Mouse (Mus musculus) liver, adult 2 months (tissue): ENCODE measurements around the gene Pvalb. TPM values are rescaled to one million over a fixed set of nuclear protein-coding genes. Genes with fewer than 3 reads are reported as not detected.

Experiments used
- DNase-seq: peaks from one replicate; pipeline ENCODE4 v3.0.0-alpha.2; 2011; ENCODE audit warnings: low read depth, low spot score; ENCODE audit errors: extremely low read depth
- H3K27ac ChIP-seq: fragments of 200-500 bp; replicated peaks from 2 replicates; pipeline ENCODE4 v1.5.1; 2012; ENCODE audit warnings: low read depth, mild to moderate bottlenecking, control low read depth, inconsistent platforms, low read length; ENCODE audit not compliant: insufficient read depth
- H3K27me3 ChIP-seq: fragments of 200-500 bp; 2 replicates; pipeline ENCODE4 v1.6.1; 2012; ENCODE audit warnings: mild to moderate bottlenecking, moderate library complexity, low read length, inconsistent platforms; ENCODE audit not compliant: control insufficient read depth, insufficient read depth
- H3K36me3 ChIP-seq: fragments of 200-500 bp; 2 replicates; pipeline ENCODE4 v1.6.1; 2012; ENCODE audit warnings: low read length, inconsistent platforms; ENCODE audit not compliant: control insufficient read depth, insufficient read depth
- H3K4me1 ChIP-seq: fragments of 200-500 bp; 2 replicates; pipeline ENCODE4 v1.6.1; 2011; ENCODE audit warnings: low read length; ENCODE audit not compliant: control insufficient read depth, insufficient read depth
- H3K4me3 ChIP-seq: fragments of 200-500 bp; 2 replicates; pipeline ENCODE4 v1.5.1; 2011; ENCODE audit warnings: low read depth, mild to moderate bottlenecking, control low read depth, low read length, moderate library complexity; ENCODE audit not compliant: insufficient read depth
- H3K79me2 ChIP-seq: fragments of 200-500 bp; 2 replicates; pipeline ENCODE4 v1.6.1; 2012; ENCODE audit warnings: inconsistent platforms, mild to moderate bottlenecking, low read length, moderate library complexity; ENCODE audit not compliant: control insufficient read depth, insufficient read depth
- H3K9ac ChIP-seq: fragments of 200-500 bp; 2 replicates; pipeline ENCODE4 v1.6.1; 2012; ENCODE audit warnings: low read depth, mild to moderate bottlenecking, control low read depth, inconsistent platforms, low read length
- CTCF ChIP-seq: fragments of 200-500 bp; IDR thresholded peaks from 2 replicates; pipeline ENCODE4 v1.5.1; 2011; ENCODE audit warnings: low read depth, low read length, control low read depth
- POLR2A ChIP-seq: fragments of 200-500 bp; IDR thresholded peaks from 2 replicates; pipeline ENCODE4 v1.6.1; 2011; ENCODE audit warnings: low read length, control low read depth; ENCODE audit not compliant: insufficient read depth; ENCODE audit errors: extremely low read depth
- WGBS: fragments of 180-500 bp; shearing (Covaris S2); methylation state at CpG from one replicate; pipeline ENCODE4 v1.1.7; 2018; 5-methylcytosine and 5-hydroxymethylcytosine counted together
- polyA plus RNA-seq: library from polyadenylated mRNA; depleted of rRNA; stranded (reverse); fragments of >200 nt; gene quantifications from 2 replicates; pipeline ENCODE4 v1.2.3, GENCODE M21; 2012
- total RNA-seq: library from RNA; depleted of rRNA; stranded (reverse); fragments of >200 nt; gene quantifications from 2 replicates; pipeline ENCODE4 v1.2.3, GENCODE M21; 2014

The Pvalb gene
- total and polyA plus RNA-seq, 2 experiments: 1.5 TPM; not detected in 1

DNA sequence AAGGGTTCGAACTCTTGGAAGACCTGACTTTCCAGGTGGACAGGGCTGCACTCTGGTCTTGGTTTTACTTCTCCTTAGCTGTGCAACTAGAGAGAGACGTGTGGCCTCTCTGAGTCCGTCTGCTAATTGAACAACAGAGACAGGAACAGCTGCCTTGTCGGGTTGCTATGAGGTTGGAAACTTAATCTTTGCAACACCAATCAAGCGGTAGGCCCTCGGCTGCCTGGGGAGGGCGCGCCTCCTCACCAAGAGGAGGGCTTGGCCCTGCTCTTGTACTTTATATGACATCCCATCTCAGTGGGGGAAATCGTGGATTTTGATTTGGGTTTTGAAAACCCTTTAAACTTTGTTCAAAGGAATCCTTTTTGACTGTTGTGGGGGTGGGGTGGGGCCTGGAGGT is 44.3 kb downstream of the Pvalb start:
- DNase-seq: no peak
- Histone ChIP-seq H3K9ac (no peak overlapping the region), H3K27me3 (no peaks in the 10 kb centered on the region), H3K4me1 (no peaks in the 10 kb centered on the region), H3K4me3 (no peak overlapping the region), H3K27ac (no peak overlapping the region), H3K79me2 (no peaks in the 10 kb centered on the region), H3K36me3 (no peaks in the 10 kb centered on the region)
- 88% methylated on average over 9 of the region's 9 CpGs for WGBS
- TF ChIP-seq POLR2A: no peak
- no peak for TF ChIP-seq CTCF

DNA sequence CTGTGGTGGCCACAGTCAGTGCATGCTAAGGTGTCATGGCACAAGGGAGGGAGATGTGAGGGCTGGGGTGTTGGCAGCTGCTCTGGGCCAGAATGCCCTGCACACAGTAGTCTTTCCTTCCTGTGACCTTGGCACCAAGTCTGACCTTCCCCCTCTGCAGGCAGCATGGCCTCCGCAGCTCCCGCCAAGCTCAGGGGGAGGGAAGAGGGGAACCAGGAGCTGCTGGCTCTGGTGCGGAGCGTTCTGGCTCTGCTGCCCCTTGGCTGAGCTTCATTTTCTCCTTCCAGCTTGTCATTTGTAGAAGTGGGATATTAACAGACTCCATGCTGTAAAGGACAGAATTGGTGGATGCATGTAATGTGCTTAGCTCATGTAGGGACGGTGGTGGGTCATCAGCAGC is 47.9 kb downstream of the Pvalb start:
- no peaks in the 10 kb centered on the region for H3K79me2 ChIP-seq
- TF ChIP-seq POLR2A (no peak), CTCF (no peak)
- DNase-seq: no peak
- no peaks in the 10 kb centered on the region for H3K4me1 ChIP-seq
- no peaks in the 10 kb centered on the region for H3K27me3 ChIP-seq
- WGBS: 50% methylated on average over 5 of the region's 5 CpGs
- no peaks in the 10 kb centered on the region for H3K36me3 ChIP-seq
- no peak overlapping the region for H3K27ac ChIP-seq
- no peak overlapping the region for H3K4me3 ChIP-seq
- no peak overlapping the region for H3K9ac ChIP-seq

DNA sequence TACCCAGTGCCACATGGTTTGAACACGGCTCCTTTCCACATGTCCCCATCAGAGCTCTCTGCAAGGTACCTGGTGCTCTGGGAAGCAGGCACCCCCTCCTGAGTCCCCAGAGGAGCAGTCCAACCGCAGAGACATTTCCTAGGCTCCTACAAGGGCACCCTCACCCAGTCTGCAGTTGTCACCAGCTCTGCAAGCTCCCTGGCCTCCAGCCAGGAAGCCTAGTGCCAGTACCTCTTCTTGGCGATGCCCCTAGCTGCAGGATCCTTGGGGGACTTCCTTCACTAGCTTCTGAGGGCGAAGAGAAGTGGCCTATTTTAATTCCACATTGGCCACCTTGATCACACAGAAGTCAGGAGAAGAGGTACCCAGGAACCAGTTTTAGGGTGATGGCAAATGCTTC is 48.4 kb downstream of the Pvalb start:
- TF ChIP-seq POLR2A: no peak
- no peak for TF ChIP-seq CTCF
- no peak overlapping the region for H3K9ac ChIP-seq
- H3K27ac ChIP-seq: no peak overlapping the region
- H3K36me3 ChIP-seq: no peaks in the 10 kb centered on the region
- H3K4me1 ChIP-seq: no peaks in the 10 kb centered on the region
- H3K4me3 ChIP-seq: no peak overlapping the region
- no peak for DNase-seq
- H3K27me3 ChIP-seq: no peaks in the 10 kb centered on the region
- no peaks in the 10 kb centered on the region for H3K79me2 ChIP-seq
- WGBS: 59% methylated on average over 4 of the region's 4 CpGs

DNA sequence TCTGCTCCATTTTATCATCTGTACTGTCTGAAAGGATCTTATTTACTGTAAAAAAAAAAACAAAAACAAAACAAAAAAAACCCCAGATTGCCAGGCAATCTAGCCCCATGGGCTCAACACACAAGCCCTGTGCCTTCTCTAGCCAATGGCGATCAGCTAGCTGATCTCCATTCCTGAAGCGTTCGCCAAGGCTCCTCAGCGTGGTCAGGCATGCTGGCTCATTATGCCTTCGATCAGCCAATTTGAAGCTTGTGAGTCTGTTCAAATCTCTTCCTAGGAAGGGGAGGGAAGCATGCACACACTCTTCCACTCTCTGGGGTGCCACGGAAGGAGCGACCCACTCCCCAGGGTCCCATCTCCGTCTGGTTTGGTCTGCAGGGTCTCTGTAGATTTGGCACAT is 48.9 kb downstream of the Pvalb start:
- H3K9ac ChIP-seq: no peak overlapping the region
- H3K4me1 ChIP-seq: no peaks in the 10 kb centered on the region
- no peaks in the 10 kb centered on the region for H3K36me3 ChIP-seq
- no peak overlapping the region for H3K27ac ChIP-seq
- TF ChIP-seq POLR2A (no peak), CTCF (no peak)
- no peaks in the 10 kb centered on the region for H3K79me2 ChIP-seq
- DNase-seq: no peak
- H3K4me3 ChIP-seq: no peak overlapping the region
- no peaks in the 10 kb centered on the region for H3K27me3 ChIP-seq
- 82% methylated on average over 8 of the region's 8 CpGs for WGBS

DNA sequence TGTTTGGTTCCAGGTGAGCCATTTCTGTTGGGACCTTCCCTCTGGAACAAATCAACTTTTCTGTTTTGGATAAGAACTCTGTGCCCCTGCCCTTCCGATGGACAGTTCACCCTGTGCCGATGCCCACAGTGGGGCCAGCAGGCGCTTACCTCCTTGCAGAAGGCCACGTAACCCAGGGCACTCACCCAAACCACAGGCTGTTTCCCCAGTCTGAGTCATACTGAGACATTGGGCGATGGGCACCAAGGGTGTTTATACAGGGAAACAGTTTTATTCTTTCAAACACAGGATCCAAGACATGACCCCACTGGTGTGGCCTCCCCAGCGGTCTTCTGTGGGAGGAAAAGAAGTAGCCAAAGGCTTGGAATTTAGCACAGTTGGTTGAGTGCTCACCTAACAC is 50.8 kb downstream of the Pvalb start:
- Histone ChIP-seq H3K9ac (no peak overlapping the region), H3K79me2 (no peaks in the 10 kb centered on the region), H3K27ac (no peak overlapping the region), H3K4me1 (no peaks in the 10 kb centered on the region), H3K36me3 (no peaks in the 10 kb centered on the region), H3K4me3 (no peak overlapping the region), H3K27me3 (no peaks in the 10 kb centered on the region)
- WGBS: 72% methylated on average over 6 of the region's 6 CpGs
- TF ChIP-seq CTCF (no peak), POLR2A (no peak)
- no peak for DNase-seq

DNA sequence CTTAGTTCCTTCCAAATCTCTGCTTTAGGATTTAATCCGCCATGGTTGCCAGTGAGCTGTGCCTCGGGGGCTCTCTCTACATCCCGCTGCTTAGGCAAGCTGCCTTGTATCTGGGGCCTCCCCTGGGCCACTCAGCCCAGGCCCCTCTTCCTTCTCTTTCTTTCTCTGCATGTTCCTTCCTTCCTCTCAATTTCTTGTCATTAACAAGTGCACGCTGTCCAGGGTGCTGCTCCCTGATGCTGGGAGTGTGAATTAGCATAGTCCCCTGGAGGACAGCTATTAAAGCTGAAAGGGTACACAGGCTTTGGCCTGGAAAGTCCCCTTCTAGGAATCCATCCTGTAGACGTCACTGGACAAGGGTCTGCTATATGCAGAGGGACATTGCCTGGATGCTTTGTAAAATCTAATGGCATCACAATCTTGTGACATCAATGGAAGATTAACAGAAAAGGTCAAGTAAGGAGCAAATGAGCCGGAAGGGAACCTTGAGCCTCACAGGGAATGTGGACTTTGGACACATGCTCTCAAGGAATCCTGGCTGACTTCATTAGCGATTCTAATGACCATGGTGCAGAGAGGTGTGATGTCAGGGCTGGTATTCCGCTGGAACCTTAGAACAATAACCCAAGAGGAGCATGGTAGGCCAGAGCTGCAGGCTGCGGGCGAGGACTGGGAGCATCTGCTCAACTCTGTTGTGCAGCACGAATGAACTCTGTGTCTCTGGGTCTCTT is 53.0 kb downstream of the Pvalb start:
- Histone ChIP-seq H3K36me3 (no peaks in the 10 kb centered on the region), H3K79me2 (no peaks in the 10 kb centered on the region), H3K27ac (no peak overlapping the region), H3K4me3 (no peak overlapping the region), H3K4me1 (no peaks in the 10 kb centered on the region), H3K9ac (no peak overlapping the region), H3K27me3 (no peaks in the 10 kb centered on the region)
- WGBS: 60% methylated on average over 11 of the region's 11 CpGs
- no peak for DNase-seq
- TF ChIP-seq CTCF (no peak), POLR2A (no peak)
